Mouse (Mus musculus) neural tube, embryonic 13.5 days (tissue): Measurements from ENCODE around the gene Pate1. TPM values are rescaled to one million over a fixed set of nuclear protein-coding genes. Genes with fewer than 3 reads are reported as not detected.
A peak's percentile ranks its signal among the peaks of the same experiment; 100 is the strongest.

Experiments
- ATAC-seq: fragments of 200-750 bp; cut with Nextera tagmentation; 2 replicates; pipeline ENCODE4 v1.8.0; 2017; ENCODE audit warnings: low read depth, mild to moderate bottlenecking, moderate TSS enrichment, moderate library complexity
- H3K27ac ChIP-seq: fragments of 300-500 bp; sonication (generic); replicated peaks from 2 replicates; pipeline ENCODE4 v1.5.1; 2015; ENCODE audit warnings: moderate library complexity, mild to moderate bottlenecking, inconsistent platforms
- H3K27me3 ChIP-seq: fragments of 300-500 bp; sonication (generic); 2 replicates; pipeline ENCODE4 v1.6.1; 2015; ENCODE audit warnings: mild to moderate bottlenecking, inconsistent platforms
- H3K36me3 ChIP-seq: fragments of 300-500 bp; sonication (generic); 2 replicates; pipeline ENCODE4 v1.6.1; 2015; ENCODE audit warnings: mild to moderate bottlenecking, inconsistent platforms
- H3K4me1 ChIP-seq: fragments of 300-500 bp; sonication (generic); replicated peaks from 2 replicates; pipeline ENCODE4 v1.6.1; 2015; ENCODE audit warnings: inconsistent platforms
- H3K4me2 ChIP-seq: fragments of 300-500 bp; sonication (generic); 2 replicates; pipeline ENCODE4 v1.6.1; 2015; ENCODE audit warnings: inconsistent platforms, mild to moderate bottlenecking, moderate library complexity
- H3K4me3 ChIP-seq: fragments of 300-500 bp; sonication (generic); 2 replicates; pipeline ENCODE4 v1.5.1; 2015; ENCODE audit warnings: mild to moderate bottlenecking, inconsistent platforms
- H3K9ac ChIP-seq: fragments of 300-500 bp; sonication (generic); 2 replicates; pipeline ENCODE4 v1.6.1; 2015; ENCODE audit warnings: moderate library complexity, mild to moderate bottlenecking, inconsistent platforms
- H3K9me3 ChIP-seq: fragments of 300-500 bp; sonication (generic); 2 replicates; pipeline ENCODE4 v1.6.1; 2016; ENCODE audit warnings: inconsistent platforms
- WGBS: fragments of 180-500 bp; shearing (Covaris S2); methylation state at CpG from one replicate; pipeline ENCODE4 v1.1.7; 2015; 5-methylcytosine and 5-hydroxymethylcytosine counted together
- polyA plus RNA-seq: library from polyadenylated mRNA; unstranded; fragments of >200 nt; fragmentation: Nextera tagmentation; extraction: Ambion mirVana; gene quantifications from 2 replicates; pipeline ENCODE4 v1.2.1, GENCODE M21; 2015

Gene Pate1
- not detected in 2 replicates for polyA plus RNA-seq

- Histone ChIP-seq H3K9ac (no peak within 1 kb of the TSS), H3K36me3 (no peaks in the 10 kb centered on the region), H3K27ac (no peak within 1 kb of the TSS), H3K27me3 (no peaks in the 10 kb centered on the region), H3K4me1 (no peaks in the 10 kb centered on the region), H3K4me3 (no peak within 1 kb of the TSS), H3K4me2 (no peak within 1 kb of the TSS), H3K9me3 (no peaks in the 10 kb centered on the region)
- WGBS, result 73% methylated on average over 1 of the region's 1 CpGs
- no peak for ATAC-seq
Observed at GRCm38 (mm10) chr9:35687013-35687412, at the start of gene Pate1. TSS of gene Pate1 (minus strand) at chr9:35687390.

- Histone ChIP-seq H3K36me3 (no peaks in the 10 kb centered on the region), H3K27me3 (no peaks in the 10 kb centered on the region), H3K4me3 (no peak overlapping the region), H3K9ac (no peak overlapping the region), H3K27ac (no peak overlapping the region), H3K4me2 (no peak overlapping the region), H3K9me3 (peaks cover 5% of the 10 kb centered on the region; the same call in 1 of the 2 replicates), H3K4me1 (no peaks in the 10 kb centered on the region)
- ATAC-seq, result no peak
Observed at GRCm38 (mm10) chr9:35707265-35707664, 20.1 kb upstream of the Pate1 start.

- H3K36me3 ChIP-seq, result no peaks in the 10 kb centered on the region
- no peak overlapping the region for H3K9ac ChIP-seq
- H3K9me3 ChIP-seq, result no peaks in the 10 kb centered on the region
- ATAC-seq, result peak; percentile 65
- H3K4me1 ChIP-seq, result no peaks in the 10 kb centered on the region
- no peak overlapping the region for H3K4me3 ChIP-seq
- no peak overlapping the region for H3K27ac ChIP-seq
- no peaks in the 10 kb centered on the region for H3K27me3 ChIP-seq
- H3K4me2 ChIP-seq, result no peak overlapping the region
Observed at GRCm38 (mm10) chr9:35691924-35692323, 4.7 kb upstream of the Pate1 start.

GRCm38 (mm10) chr9:35673557-35673956 is 13.6 kb downstream of the Pate1 start:
- Histone ChIP-seq H3K4me1 (no peaks in the 10 kb centered on the region), H3K27me3 (no peaks in the 10 kb centered on the region), H3K36me3 (no peaks in the 10 kb centered on the region), H3K9me3 (no peaks in the 10 kb centered on the region), H3K27ac (no peak overlapping the region), H3K9ac (no peak overlapping the region), H3K4me3 (no peak overlapping the region), H3K4me2 (no peak overlapping the region)
- 87% methylated on average over 2 of the region's 2 CpGs for WGBS
- no peak for ATAC-seq

GRCm38 (mm10) chr9:35648102-35648501 is 39.1 kb downstream of the Pate1 start, which contains the start of gene Pate3:
TSS of gene Pate3 (minus strand) at chr9:35648202.
- Histone ChIP-seq H3K9me3 (no peaks in the 10 kb centered on the region), H3K27me3 (no peaks in the 10 kb centered on the region), H3K27ac (no peak within 1 kb of the TSS), H3K9ac (no peak within 1 kb of the TSS), H3K36me3 (no peaks in the 10 kb centered on the region), H3K4me2 (no peak within 1 kb of the TSS), H3K4me1 (no peaks in the 10 kb centered on the region), H3K4me3 (no peak within 1 kb of the TSS)
- 79% methylated on average over 1 of the region's 1 CpGs for WGBS
- no peak for ATAC-seq

Other genes with a start within 250 kb of the Pate1 start
- gene Gm1113, start 169.1 kb downstream of the Pate1 start, polyA plus RNA-seq, result not detected in 2 replicates
- gene Ddx25, start 128.9 kb downstream of the Pate1 start, polyA plus RNA-seq, result 25.1 and 25.8 TPM in 2 replicates
- gene Pus3, start 128.8 kb downstream of the Pate1 start, polyA plus RNA-seq, result 15.9 and 17.7 TPM in 2 replicates
- 1.1 and 1.6 TPM in 2 replicates for gene Pate2, start 117.1 kb downstream of the Pate1 start, polyA plus RNA-seq
- gene Hyls1, start 117.0 kb downstream of the Pate1 start, polyA plus RNA-seq, result 18.6 and 21.2 TPM in 2 replicates
- gene Pate4, start 75.4 kb downstream of the Pate1 start, polyA plus RNA-seq, result not detected in 2 replicates
- not detected in 2 replicates for gene Pate3, start 39.2 kb downstream of the Pate1 start, polyA plus RNA-seq
- not detected in 2 replicates for gene Gm17677, start 53.7 kb upstream of the Pate1 start, polyA plus RNA-seq
- not detected in 2 replicates for gene Gm17727, start 90.7 kb upstream of the Pate1 start, polyA plus RNA-seq
- not detected in 2 replicates for gene Gm27235, start 102.7 kb upstream of the Pate1 start, polyA plus RNA-seq
- gene D730048I06Rik, start 102.7 kb upstream of the Pate1 start, polyA plus RNA-seq, result not detected in 2 replicates
- not detected in 2 replicates for gene 9230110F15Rik, start 156.8 kb upstream of the Pate1 start, polyA plus RNA-seq
- gene 9230113P08Rik, start 221.0 kb upstream of the Pate1 start, polyA plus RNA-seq, result not detected in 2 replicates